Mouse (Mus musculus): ENCODE data around the gene Ormdl1. TPM values are rescaled to one million over a fixed set of nuclear protein-coding genes. Genes with fewer than 3 reads are reported as not detected.
A peak's percentile ranks its signal among the peaks of the same experiment; 100 is the strongest.
"Not testable (repeated sequence)": the region's sequence is repeated elsewhere in the genome, so short reads cannot be mapped to it uniquely, and the experiment has no call there.

The Ormdl1 gene
- 23.0 and 26.8 TPM in 2 replicates for polyA plus RNA-seq (2015; fragmentation: Nextera tagmentation; extraction: Ambion mirVana)

- Histone ChIP-seq H3K27ac (peak within 1 kb of the TSS; percentile 93), H3K4me1 (replicated peaks) (peaks cover 8% of the 10 kb centered on the region), H3K4me2 (peak within 1 kb of the TSS; percentile 86), H3K4me3 (peak within 1 kb of the TSS; percentile 98), H3K27me3 (no peaks in the 10 kb centered on the region), H3K9me3 (replicated peaks) (no peaks in the 10 kb centered on the region), H3K9ac (peak within 1 kb of the TSS; percentile 89), H3K36me3 (no peaks in the 10 kb centered on the region)
- peak; percentile 100 for ATAC-seq (replicated peaks; ENCODE audit: insufficient number of reproducible peaks, insufficient read depth, low FRiP score, low read depth)
- under 1% methylated on average over 66 of the region's 66 CpGs for WGBS
Observed at GRCm38 (mm10) chr1:53296581-53297383, at the start of gene Ormdl1, which contains the start of the genes Pms1 and Gm28778. TSS of gene Ormdl1 (plus strand) at chr1:53297095. TSS of gene Pms1 (minus strand) at chr1:53297018. TSS of gene Gm28778 (plus strand) at chr1:53297111.

GRCm38 (mm10) chr1:53264958-53265612 is 31.8 kb upstream of the Ormdl1 start:
- H3K9me3 ChIP-seq (replicated peaks); H3K4me1 ChIP-seq (replicated peaks); H3K27me3 ChIP-seq; H3K27ac ChIP-seq; H3K36me3 ChIP-seq; ATAC-seq (replicated peaks; ENCODE audit: insufficient number of reproducible peaks, insufficient read depth, low FRiP score, low read depth); H3K9ac ChIP-seq; H3K4me2 ChIP-seq; H3K4me3 ChIP-seq: not testable (repeated sequence)

GRCm38 (mm10) chr1:53269901-53270300 is 27.0 kb upstream of the Ormdl1 start:
- H3K4me3 ChIP-seq = no peak overlapping the region
- 61% methylated on average over 3 of the region's 3 CpGs for WGBS
- H3K9ac ChIP-seq = no peak overlapping the region
- peaks cover 3% of the 10 kb centered on the region; the same call in 1 of the 2 replicates for H3K36me3 ChIP-seq
- no peaks in the 10 kb centered on the region for H3K9me3 ChIP-seq (replicated peaks)
- H3K27ac ChIP-seq = no peak overlapping the region
- no peaks in the 10 kb centered on the region for H3K4me1 ChIP-seq (replicated peaks)
- no peak overlapping the region for H3K4me2 ChIP-seq
- no peak for ATAC-seq (replicated peaks; ENCODE audit: insufficient number of reproducible peaks, insufficient read depth, low FRiP score, low read depth)
- no peaks in the 10 kb centered on the region for H3K27me3 ChIP-seq

GRCm38 (mm10) chr1:53272646-53273045 is 24.2 kb upstream of the Ormdl1 start:
- H3K27me3 ChIP-seq = no peaks in the 10 kb centered on the region
- no peaks in the 10 kb centered on the region for H3K4me1 ChIP-seq (replicated peaks)
- no peak for ATAC-seq (replicated peaks; ENCODE audit: insufficient number of reproducible peaks, insufficient read depth, low FRiP score, low read depth)
- no peaks in the 10 kb centered on the region for H3K9me3 ChIP-seq (replicated peaks)
- no peak overlapping the region for H3K4me2 ChIP-seq
- H3K9ac ChIP-seq = no peak overlapping the region
- no peaks in the 10 kb centered on the region for H3K36me3 ChIP-seq
- no peak overlapping the region for H3K27ac ChIP-seq
- H3K4me3 ChIP-seq = no peak overlapping the region

GRCm38 (mm10) chr1:53291197-53291596 is 5.7 kb upstream of the Ormdl1 start:
- Histone ChIP-seq H3K4me3 (no peak overlapping the region), H3K27ac (no peak overlapping the region), H3K27me3 (no peaks in the 10 kb centered on the region), H3K4me2 (no peak overlapping the region), H3K36me3 (no peaks in the 10 kb centered on the region; the same call in 1 of the 2 replicates), H3K4me1 (replicated peaks) (0 out of 2 replicates have a peak, but pooled peaks cover 3% of the 10 kb centered on the region), H3K9me3 (replicated peaks) (no peaks in the 10 kb centered on the region), H3K9ac (no peak overlapping the region)
- ATAC-seq (replicated peaks; ENCODE audit: insufficient number of reproducible peaks, insufficient read depth, low FRiP score, low read depth) = no peak
- 49% methylated on average over 3 of the region's 3 CpGs for WGBS

GRCm38 (mm10) chr1:53300506-53300905 is 3.6 kb downstream of the Ormdl1 start:
- H3K4me2 ChIP-seq = no peak overlapping the region
- 77% methylated on average over 4 of the region's 4 CpGs for WGBS
- no peaks in the 10 kb centered on the region for H3K9me3 ChIP-seq (replicated peaks)

GRCm38 (mm10) chr1:53312989-53313967 is 16.4 kb downstream of the Ormdl1 start, which contains the start of gene Osgepl1:
TSS of gene Osgepl1 (plus strand) at chr1:53313624.
- Histone ChIP-seq H3K9me3 (replicated peaks) (no peaks in the 10 kb centered on the region), H3K4me2 (peak within 1 kb of the TSS; percentile 58), H3K27me3 (no peaks in the 10 kb centered on the region), H3K4me3 (peak within 1 kb of the TSS; percentile 67), H3K9ac (peak within 1 kb of the TSS; percentile 74), H3K36me3 (peaks cover 9% of the 10 kb centered on the region), H3K4me1 (replicated peaks) (no peaks in the 10 kb centered on the region), H3K27ac (peak within 1 kb of the TSS; percentile 90)
- peak; percentile 93 for ATAC-seq (replicated peaks; ENCODE audit: insufficient number of reproducible peaks, insufficient read depth, low FRiP score, low read depth)
- 3% methylated on average over 27 of the region's 27 CpGs for WGBS

More at GRCm38 (mm10) chr1:53300506-53300905, 3.6 kb downstream of the Ormdl1 start:
- Histone ChIP-seq H3K4me3 (no peak overlapping the region), H3K27me3 (no peaks in the 10 kb centered on the region), H3K4me1 (replicated peaks) (peaks cover 8% of the 10 kb centered on the region), H3K9ac (no peak overlapping the region), H3K36me3 (no peaks in the 10 kb centered on the region), H3K27ac (no peak overlapping the region)
- ATAC-seq (replicated peaks; ENCODE audit: insufficient number of reproducible peaks, insufficient read depth, low FRiP score, low read depth) = no peak

GRCm38 (mm10) chr1:53321662-53322344 is 24.9 kb downstream of the Ormdl1 start:
- no peak overlapping the region for H3K4me3 ChIP-seq
- WGBS = 94% methylated on average over 4 of the region's 4 CpGs
- ATAC-seq (replicated peaks; ENCODE audit: insufficient number of reproducible peaks, insufficient read depth, low FRiP score, low read depth) = no peak
- H3K36me3 ChIP-seq = peaks cover 22% of the 10 kb centered on the region
- H3K4me1 ChIP-seq (replicated peaks) = no peaks in the 10 kb centered on the region
- no peak overlapping the region for H3K4me2 ChIP-seq
- H3K9me3 ChIP-seq (replicated peaks) = no peaks in the 10 kb centered on the region
- H3K27ac ChIP-seq = no peak overlapping the region
- H3K27me3 ChIP-seq = no peaks in the 10 kb centered on the region
- no peak overlapping the region for H3K9ac ChIP-seq

GRCm38 (mm10) chr1:53323254-53323653 is 26.4 kb downstream of the Ormdl1 start:
- no peak overlapping the region for H3K27ac ChIP-seq
- H3K27me3 ChIP-seq = no peaks in the 10 kb centered on the region
- ATAC-seq (replicated peaks; ENCODE audit: insufficient number of reproducible peaks, insufficient read depth, low FRiP score, low read depth) = no peak
- no peak overlapping the region for H3K4me2 ChIP-seq
- WGBS = 93% methylated on average over 5 of the region's 5 CpGs
- H3K9me3 ChIP-seq (replicated peaks) = no peaks in the 10 kb centered on the region
- no peak overlapping the region for H3K4me3 ChIP-seq
- no peak overlapping the region for H3K9ac ChIP-seq
- no peaks in the 10 kb centered on the region for H3K4me1 ChIP-seq (replicated peaks)
- H3K36me3 ChIP-seq = peaks cover 17% of the 10 kb centered on the region

- H3K4me2 ChIP-seq = no peak overlapping the region
- WGBS = 91% methylated on average over 1 of the region's 1 CpGs
- no peaks in the 10 kb centered on the region for H3K4me1 ChIP-seq (replicated peaks)
- H3K9me3 ChIP-seq (replicated peaks) = no peaks in the 10 kb centered on the region
- no peak overlapping the region for H3K9ac ChIP-seq
- H3K36me3 ChIP-seq = peaks cover 12% of the 10 kb centered on the region
- no peaks in the 10 kb centered on the region for H3K27me3 ChIP-seq
- no peak overlapping the region for H3K27ac ChIP-seq
- no peak for ATAC-seq (replicated peaks; ENCODE audit: insufficient number of reproducible peaks, insufficient read depth, low FRiP score, low read depth)
- no peak overlapping the region for H3K4me3 ChIP-seq
Observed at GRCm38 (mm10) chr1:53324277-53324676, 27.4 kb downstream of the Ormdl1 start.
